Mouse (Mus musculus): ENCODE measurements around the gene Fgf2.

Fgf2 gene

DNA sequence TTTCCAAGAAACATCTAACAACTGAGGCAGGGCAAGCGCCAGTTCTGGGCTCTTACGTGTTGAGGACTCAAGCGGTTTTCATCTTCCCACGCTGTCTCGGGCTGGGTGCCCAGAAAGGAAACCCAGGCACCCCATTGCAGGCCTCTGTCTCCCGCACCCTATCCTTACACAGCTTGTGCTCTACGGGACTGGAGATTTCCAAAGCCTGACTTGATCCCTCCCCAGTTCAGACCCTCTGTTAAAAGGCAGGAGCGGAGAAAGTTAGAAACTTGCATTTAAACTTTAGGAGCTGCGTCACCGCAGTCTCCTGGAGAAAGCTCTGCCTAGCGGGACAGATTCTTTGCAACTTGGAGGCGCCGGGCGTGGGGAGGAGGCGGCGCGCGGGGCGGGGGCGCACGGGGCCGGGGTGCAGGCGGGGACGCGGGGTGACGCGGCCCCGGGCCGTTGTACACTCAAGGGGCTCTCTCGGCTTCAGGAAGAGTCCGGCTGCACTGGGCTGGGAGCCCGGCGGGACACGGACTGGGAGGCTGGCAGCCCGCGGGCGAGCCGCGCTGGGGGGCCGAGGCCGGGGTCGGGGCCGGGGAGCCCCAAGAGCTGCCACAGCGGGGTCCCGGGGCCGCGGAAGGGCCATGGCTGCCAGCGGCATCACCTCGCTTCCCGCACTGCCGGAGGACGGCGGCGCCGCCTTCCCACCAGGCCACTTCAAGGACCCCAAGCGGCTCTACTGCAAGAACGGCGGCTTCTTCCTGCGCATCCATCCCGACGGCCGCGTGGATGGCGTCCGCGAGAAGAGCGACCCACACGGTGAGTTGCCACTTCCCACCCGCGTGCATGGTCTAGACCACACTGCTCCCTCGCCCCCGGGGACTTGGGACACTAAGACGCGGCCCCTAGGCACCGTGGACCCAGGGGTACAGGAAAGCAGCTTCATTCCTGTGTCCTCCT lies at the start of gene Fgf2:
Gene Fgf2 (plus strand): TSS at position 126 of the 945 bp plus-strand sequence.
- DNase-seq, result peak; percentile 62

DNA sequence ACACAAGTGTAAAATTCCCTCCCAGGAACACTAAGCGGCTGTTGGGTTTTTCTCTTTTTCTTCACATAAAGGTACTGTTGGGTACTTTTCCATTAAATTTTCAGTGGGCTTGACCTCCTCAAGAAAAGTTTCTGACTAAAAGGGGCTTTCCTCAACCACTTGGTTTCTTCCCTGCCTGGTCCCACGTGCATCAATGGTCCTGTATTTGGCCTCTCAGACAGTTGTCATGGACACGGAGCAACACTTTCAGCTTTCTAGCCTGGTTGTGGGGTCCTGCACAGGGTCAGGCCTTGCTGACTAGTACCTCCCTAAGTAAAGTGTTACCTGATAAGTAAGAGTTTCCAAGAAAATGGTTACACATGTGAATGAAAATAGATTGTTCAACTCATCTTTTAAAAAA lies 48.7 kb upstream of the Fgf2 start:
- DNase-seq, result no peak

DNA sequence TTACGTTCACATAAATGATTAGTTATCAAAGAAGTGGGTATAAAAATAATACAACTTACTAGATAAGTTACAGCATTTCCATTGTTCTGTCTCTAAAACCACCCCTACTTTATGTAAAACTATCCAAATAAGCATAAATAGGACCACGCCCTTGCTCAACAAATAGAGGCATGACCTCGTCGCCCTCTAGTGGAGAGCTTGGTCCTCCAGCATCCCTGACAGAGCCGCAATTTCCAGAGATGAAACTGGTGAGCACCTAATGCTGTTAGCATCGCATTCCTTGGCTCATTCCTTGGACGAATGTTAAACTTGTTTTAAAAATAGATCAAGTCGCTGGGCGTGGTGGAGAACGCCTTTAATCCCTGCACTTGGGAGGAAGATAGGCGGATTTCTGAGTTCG lies 45.5 kb upstream of the Fgf2 start:
- DNase-seq, result peak; percentile 59

DNA sequence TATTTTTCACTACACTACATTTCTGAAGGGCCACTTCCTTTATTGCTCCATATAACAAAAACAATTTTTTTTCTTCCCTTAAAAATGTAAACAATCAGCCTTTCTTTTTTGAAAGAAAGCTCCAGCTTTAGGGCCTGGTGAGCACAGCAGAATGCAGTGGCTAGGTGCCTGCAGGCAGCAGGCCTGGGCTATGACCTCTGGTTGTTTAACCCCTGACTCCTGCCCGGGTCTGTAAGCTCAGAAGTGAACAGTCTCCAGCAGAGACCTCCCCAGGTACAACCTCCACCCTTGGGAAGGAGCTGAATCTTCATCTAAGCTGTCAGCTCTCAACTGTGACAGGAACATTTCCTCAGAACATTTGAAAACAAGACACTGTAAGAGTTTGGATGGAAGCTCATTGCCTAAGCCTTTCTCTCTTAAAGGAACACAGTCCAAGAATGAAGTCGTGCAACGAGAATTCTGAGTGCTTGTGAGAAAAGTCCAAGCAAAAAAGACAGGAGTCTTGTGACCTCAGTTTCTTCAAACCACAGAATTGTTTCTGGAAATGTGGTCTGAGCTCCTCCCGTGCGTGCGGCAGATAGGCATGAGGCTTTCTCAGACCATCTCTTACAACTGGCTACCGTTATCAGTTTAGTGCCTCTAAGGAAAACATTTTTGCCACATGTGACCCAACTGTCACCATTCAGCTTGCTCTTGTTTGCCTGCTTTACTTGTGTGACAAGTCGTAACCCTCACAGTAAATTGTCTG lies 44.6 kb upstream of the Fgf2 start:
- no peak for DNase-seq

DNA sequence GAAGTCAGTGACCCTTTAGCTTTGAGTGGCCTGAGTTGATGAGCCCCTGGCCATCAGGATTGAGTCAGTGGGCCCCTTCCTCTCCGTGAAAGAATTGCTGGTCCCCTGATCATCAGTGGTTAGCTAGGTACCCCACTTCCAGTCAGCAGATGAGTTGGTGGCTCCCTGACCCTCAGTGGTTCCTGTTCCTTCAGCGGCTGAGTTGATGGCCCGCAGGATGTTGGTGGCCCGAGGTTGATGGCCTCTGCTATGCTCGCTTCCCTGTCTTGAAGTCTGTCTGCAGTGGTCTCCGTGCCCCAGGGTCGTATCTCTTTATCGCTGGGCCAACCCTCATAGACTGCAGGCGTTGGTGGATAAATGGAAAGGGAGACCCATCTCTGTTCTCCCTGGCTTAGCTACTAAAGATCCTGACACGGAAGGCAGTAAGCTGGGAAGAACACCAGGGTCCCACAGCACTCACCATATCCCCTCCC lies 36.2 kb upstream of the Fgf2 start:
- DNase-seq, result no peak

DNA sequence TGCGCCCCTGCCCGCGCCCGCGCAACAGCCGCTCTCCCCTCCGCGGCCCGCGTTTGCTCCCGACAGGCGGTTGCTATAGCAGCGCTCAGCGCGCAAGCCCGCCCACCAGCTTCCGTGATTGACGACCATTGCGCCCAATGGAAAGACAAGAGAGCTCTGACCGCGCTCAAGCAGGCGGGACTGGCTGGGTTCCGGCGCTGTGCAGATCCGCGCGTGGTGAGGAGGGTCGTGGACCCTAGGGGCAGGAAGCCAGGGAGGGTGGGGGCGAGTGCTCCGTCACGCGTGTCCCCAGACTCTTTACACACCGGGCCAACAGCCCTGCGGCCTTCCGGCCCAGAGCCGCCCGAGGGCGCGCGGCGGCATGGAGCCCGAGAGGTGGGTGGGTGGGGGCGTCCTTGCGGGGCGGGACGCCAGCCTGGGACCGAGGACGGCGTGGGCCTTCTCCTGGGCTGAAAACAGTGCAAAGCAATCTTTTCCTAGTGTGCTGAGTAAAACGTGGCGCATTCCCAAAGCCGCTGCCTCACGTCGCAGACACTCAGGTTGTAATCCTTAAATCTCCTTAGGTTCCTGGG lies 35.7 kb upstream of the Fgf2 start, which contains the start of the genes Bbs12 and Cetn4:
Gene Bbs12 (plus strand): TSS at position 185 of the 572 bp plus-strand sequence.
Gene Cetn4 (minus strand): TSS at position 339 of the 572 bp plus-strand sequence.
- peak; percentile 98 for DNase-seq

DNA sequence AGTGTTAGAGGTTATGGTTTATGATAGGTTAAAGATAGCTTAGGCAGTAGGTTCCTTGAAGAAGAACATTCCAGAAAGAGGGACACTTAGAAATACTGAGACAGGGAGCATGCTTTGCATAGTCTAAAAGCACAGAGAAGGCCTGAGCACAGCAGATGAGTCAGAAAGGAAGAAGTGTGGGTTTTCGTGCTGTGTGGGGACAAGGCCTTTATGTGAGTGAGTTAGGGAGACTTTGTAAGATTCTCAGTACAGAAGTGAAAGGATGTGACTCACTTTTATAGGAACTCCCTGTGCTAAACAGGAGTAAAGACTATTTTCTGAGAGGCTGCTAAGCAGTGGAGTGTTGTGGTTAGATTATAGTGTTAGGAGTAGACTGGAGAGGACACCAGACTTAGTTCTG lies 34.8 kb upstream of the Fgf2 start:
- DNase-seq, result no peak

DNA sequence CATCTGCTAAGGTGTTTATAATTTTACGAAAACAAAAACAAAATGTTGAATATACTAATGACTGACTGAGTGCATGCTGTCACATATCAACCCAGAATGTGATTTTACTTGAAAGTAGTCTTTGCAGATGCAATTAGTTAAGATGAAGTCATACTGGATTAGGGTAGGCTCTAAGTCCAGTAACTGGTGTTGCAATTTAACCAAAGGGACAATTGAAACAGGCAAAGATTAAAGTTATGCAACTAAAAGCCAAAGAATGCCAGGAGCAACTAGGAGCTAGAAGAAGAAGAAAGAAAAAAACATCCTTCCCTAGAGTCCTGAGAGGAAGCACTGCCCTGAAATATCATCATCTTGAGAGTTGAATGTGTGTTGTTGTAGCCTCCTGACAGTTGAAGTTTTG lies 31.9 kb upstream of the Fgf2 start:
- DNase-seq, result no peak

DNA sequence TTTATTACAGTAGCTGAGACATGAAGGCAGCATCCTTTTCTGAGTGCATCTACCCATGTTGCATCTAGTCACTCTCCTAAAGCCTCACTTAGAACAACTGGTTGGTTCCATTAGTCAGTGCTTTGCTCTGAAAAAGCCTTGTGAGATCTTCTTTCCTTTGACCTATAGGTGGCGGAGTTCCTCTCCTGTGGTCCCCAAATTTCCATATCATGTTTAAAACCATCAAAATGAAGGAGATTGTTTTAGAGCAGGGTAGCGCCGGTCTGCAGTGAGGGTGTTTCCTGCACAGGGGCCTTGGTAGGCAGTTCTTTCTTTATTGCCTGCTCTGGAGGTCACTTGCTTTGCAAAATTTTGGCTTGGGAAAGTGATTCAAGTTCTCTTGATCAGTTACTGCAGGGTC lies 23.8 kb upstream of the Fgf2 start:
- DNase-seq, result peak; percentile 16

DNA sequence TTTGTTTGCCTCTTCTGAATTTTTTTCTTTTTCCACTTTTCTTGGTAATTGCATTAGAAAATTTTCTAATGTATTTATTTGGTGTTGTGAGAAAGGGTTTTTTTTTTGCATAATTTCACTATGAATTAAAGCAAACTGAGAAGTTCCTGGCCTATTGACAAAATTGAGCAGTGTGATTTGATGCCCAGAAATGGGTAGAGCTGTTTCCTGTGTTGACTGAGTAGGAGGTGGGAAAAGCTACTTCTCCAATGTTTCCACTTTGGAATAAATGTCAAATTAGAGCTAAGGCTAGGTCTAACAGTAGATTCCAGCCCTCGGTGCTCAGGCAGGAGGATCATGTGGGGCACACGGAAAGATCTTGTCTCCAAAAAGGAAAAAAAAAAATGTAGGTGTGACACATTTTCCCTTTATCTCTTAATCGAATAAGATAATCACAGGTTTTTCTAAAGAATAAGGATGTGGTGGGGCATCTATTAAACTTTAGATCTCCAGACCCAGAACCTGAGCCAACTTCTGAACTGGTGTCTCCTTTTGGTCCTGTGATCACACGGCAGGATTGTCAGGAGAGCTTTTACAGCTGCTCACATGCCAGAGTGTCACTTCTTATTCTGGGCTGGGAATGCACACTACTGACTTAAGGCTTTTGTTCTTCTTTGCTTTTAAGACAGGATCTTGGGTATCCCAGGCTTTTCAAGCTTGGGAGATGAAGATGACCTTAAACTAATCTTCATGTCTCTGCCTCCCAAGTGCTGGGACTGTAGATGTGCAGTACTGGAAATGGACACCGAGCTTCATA lies 22.6 kb upstream of the Fgf2 start:
- DNase-seq, result no peak

DNA sequence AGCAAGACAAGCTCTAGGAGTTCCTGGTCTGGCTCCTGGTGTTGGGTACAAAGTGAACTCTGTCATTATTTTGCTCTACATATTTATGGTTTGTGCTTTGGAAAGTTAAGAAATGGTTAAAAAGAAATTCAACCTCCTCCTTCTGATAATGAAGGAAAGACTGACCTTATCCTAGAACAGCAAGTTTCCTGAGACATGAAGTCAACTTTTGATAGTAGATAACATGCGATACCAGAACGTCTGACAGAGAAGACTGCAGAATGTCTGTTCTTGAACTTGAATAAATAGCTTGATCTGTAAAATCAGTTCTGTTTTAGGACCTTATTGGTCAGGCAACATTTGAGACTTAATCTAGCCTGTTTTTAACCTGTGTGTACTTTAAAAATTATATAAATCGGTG lies 21.5 kb upstream of the Fgf2 start:
- DNase-seq, result no peak

DNA sequence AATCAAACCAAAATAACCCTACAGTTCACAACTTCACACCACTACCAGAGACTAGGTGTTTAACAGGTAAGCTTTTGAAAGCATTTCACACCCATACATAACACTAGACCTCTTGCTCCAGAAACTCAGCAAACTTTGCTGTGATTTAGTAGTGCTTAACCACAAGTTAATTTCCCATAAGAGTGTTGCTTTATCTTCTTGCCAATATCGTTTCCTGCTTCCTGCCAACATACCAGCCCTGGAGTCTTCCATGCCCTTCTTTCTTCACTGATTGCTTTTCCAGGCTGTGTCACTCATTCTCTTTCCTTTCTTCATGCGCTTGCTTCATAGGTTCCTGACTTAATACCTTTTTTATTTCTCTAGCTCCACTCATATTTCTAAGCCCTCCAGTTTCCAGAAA lies 19.7 kb upstream of the Fgf2 start:
- DNase-seq, result no peak

DNA sequence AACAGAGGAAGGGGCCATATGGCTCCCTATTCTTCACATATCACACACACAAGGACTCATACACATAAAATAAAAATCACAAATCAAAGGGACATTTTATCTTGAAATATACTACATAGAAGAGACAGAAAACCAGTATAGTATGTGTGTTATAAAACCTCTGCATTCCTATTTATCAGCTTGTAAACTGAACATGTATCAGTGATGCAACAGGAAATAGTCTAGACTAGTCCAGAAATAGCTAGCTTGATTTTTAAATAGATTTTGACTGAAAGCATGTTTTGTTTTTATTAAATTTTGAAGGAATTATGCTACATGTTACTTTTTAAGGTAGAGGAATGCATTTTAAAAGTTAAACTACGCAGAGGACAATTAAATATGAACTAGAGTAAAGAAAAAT lies 18.2 kb upstream of the Fgf2 start:
- no peak for DNase-seq

DNA sequence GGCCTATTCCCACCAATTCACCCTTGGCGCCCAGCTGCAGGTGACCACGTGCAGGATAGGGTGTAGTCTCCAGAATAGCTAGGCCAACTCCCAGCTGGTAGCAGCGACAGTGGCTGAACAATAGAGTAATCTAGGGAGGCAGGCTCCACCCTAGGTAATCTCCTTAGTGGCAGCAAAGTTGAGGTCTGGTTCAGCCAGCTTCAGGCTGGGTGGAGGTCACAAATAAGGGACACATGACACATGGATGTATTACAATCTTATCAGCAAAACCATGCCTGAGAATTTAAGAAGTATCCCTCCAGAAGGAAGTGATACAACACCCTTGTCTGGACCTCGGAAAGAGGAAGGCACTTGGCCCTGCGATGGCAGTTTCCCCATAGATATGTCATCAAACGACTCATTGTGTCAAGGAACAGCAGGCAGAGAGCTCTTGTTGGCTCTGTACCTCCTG lies 16.1 kb upstream of the Fgf2 start:
- no peak for DNase-seq

DNA sequence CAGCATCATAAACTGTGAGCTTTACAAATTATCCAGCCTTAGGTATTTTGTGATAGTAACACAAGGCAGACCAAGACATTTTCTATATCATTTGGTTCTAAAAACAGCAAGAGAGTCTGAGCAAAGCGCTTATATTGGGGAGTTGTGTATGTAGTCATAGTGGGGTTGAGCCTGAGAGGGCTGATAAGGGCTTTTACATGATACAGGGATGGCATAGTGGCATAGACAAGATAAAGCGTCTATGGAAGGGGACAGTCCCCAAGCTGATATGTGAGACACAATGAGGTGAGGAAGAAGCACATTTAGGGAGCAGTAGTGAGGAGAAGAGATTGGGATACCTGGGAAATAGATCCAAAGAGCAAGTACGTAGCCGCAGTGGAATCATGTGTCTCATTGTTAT lies 14.1 kb upstream of the Fgf2 start:
- no peak for DNase-seq

DNA sequence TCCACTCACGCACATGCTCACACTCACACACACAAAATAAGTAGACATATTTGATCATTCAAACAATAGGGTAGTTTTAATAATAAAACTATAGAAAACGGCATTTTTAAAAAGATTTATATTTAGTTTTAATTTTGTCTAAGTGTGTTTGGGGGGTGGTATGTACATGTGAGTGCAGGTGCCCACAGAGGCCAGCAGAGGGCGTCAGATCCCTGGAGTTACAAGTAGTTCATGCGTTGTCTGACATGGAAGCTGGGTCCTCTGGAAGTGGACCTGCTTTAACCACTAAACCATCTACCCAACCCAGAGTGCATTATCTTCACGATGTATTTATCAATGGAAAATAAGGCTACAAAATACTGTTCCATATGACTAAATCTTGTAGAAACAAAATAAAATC lies 7.0 kb upstream of the Fgf2 start:
- peak; percentile 45 for DNase-seq

DNA sequence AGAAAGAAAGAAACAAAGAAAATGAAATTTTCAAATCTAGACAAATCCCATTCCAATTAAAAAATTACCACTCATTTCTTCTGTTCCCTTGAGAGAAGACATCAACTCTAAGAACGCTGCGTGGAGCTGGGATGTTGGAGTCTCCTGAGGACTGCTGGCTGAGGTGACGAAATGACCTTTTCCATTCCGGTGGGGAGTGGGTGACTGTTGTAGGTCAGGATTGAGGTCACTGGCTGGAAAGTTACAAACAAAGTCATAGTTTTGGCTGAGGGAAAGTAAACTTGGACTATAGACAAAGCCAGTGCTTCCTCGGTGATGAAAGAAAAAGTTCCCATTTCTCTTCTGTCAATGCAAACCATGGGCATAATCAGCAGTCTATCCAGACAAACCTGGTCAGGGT lies 5.3 kb upstream of the Fgf2 start:
- DNase-seq, result no peak

DNA sequence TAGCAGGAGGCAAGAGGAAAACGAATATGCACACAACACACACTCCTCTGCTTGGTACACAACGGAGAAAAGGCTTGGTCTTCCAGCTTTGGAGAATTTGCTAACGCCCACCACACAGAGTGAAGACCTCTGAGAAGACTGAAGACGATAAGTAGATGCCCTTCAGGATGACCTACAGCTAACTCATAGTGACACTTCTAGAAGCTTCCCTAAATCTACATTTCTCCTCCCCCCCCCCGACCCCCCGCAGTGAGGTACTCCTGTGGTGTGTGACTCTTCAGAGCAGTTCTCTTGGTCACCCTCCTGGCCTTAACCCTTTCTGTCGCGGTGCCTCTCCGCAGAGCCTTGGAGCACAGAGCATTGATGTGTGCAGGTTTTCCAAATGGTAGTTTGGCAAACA lies 475 bp upstream of the Fgf2 start:
- no peak for DNase-seq

DNA sequence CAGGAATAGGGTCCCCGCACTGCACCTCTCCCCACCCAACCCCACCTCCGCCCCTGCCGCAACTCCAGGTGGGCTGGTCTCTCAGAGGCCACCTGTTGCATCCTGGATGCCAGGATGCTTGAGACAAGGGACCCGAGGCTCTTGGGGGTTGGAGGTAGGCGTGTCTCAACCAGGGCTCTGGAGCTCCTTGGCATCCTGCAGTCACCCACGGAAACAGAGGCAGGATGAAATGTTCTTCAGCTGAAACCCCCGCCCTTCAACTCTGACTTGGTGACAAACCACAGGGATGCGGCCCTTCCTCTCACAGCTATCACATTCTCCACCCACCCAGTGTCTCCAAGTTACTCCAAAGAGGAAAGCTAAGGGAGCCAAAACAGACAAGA lies 1.0 kb downstream of the Fgf2 start:
- DNase-seq, result no peak

DNA sequence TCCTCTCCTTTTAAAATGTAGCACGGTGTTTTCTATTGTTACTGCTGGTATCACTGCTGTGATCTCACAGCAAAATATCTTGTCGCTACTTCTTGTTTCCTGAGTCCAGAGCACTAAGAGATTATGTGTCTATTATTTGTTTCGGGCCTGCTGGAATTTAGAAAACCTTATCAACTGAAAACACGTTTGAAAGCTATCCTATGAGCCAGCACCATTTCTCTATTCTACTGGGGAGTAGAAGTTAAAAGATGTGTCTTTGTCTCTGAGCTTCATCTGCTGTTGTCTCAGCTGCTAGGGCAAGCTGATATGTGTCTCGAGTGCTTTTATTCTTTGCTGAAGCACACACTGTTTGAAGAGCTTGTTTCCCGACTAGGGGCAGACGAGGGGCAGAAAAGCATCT lies 2.2 kb downstream of the Fgf2 start:
- no peak for DNase-seq

DNA sequence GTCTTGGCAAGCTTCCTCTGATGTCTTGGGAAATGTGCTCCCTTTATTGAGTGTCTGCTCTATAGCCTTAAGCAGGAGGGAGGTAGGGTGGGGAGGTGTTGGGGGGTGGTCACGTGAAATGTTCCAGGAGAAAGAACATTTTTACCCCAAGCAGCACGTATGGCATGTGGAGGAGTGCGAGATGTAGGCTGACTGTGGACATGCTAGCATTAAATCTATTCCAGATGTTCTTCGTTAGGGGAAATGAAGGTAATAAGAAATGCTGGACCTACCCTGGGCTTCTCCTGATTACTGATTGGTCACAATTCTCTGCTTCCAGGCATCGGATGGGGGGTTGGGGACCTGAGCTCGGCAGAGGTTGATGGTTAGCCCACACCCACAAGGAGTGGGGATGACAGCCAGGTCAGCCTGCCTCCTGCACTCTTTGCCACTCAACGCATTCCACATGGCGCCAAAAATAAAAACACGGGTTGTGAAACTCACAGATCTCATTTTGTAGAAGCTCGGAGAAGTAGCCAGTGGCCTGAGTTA lies 5.9 kb downstream of the Fgf2 start:
- no peak for DNase-seq

DNA sequence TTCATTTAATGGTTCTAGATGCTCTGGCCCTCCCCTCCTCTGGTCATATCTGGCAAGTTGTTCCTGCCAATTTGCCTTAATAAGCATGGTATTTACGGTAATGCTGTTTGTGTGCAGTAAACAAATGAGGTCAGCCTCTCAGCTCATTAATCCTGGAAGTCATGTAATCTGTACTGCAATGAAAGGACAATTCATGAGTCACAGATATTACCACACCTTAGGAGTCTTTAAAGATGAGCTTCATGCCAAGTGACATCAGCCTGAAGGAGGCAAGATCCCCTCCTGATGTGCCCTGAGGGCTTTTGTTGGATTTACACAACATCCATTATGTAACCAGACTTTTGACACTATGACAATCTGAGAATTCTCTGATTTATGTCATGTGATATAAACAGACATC lies 6.6 kb downstream of the Fgf2 start:
- no peak for DNase-seq
